Mouse (Mus musculus): ENCODE measurements at regions not wholly inside any gene's neighbourhood (a gene's known extent, or its start where the extent isn't known, plus 50 kb on each side); places are given as distances from the start of the nearest gene placed in this dataset.

- no peak for TF ChIP-seq CTCF (IDR thresholded peaks at IDR 0.05; ENCODE audit: low read depth)
- TF ChIP-seq EP300 (IDR thresholded peaks at IDR 0.05; ENCODE audit: low read depth): no peak
Measured at GRCm38 (mm10) chr11:22456286-22456685, 55.6 kb upstream of the Tmem17 start.
